Mouse (Mus musculus): ENCODE measurements around the gene Galnt15.

The Galnt15 gene

DNA sequence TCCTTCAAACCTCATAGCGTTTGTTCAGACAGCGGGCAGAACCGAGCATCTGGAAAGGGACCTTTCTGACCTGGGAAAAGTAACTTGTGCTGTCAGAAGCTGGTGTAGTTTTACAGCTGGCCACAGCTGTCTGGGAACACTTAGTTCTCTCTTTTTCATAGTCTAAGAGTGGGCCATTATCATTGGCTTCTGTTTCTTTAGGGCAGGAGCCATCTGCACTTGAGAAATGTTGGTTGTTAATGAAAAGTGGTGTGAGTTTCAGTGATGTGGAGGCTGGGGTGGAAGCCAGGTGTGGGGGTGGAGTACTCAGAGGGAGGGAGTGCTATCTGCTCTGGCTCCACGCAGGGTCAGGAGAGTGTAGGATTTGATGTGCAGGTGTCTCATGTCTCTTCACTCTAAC is 62.3 kb downstream of the Galnt15 start:
- DNase-seq (ENCODE audit: low spot score): peak; percentile 53

DNA sequence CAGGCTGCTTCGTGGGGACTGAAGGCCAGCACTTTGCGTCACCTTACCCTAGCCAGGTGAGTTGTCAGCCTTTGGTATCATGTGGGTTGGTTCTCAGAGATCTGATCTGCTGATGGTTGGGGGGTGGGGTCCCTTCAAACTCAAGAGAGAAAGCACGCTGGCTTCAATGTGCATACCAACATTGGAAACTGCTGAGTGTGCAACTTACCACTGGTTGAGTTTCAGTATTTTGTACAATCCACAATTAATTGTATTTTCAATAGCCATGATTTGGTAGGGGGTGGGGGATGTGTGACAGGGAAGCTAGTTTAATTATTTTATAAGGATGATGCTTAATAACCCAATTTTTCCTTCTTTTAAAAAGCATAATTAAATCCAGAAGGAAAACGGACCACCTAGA is 62.9 kb downstream of the Galnt15 start:
- no peak for DNase-seq (ENCODE audit: low spot score)

DNA sequence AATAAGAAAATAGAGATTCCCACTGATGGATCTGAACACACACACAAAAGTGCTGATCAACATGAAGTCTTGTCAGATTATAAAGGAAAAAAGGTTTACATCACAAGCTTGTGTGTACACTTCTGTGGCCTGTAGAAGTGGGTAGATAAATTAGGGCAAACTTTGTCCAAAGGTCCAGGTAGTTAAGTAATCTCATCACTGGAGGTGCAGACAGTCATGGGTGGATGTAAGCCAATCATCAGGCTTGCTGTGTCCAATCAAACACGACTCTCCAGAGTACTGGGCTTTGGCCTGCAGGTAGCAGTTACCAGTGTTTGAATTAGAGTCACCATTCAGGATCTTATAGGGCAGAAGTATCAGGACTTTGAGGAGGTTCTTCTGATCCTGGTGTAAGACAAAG is 64.2 kb downstream of the Galnt15 start:
- no peak for DNase-seq (ENCODE audit: low spot score)

- no peak for DNase-seq (ENCODE audit: low spot score)
These were observed 64.8 kb downstream of the Galnt15 start for GRCm38 (mm10) chr14:32093500-32094117.

DNA sequence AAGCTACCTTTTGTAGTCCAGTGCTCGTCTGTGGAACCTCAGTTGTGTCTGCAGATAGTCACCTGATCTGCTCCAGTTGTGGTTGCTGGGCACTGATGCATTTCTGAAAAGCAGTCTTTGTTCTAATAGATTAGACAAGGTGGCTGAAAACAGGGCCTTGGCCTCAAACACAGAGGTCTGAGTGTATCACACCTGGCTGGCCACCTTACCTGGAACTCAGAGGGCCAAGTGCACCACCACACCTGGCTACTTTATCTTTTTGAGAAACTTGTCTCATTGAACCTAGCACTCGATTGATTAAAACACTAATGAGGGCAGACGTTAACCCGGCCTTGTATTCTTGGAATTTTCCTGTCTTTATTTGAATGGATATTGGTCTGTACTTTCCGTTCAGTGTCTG is 66.9 kb downstream of the Galnt15 start:
- DNase-seq (ENCODE audit: low spot score): no peak

GRCm38 (mm10) chr14:32096740-32097139 is 68.0 kb downstream of the Galnt15 start:
- no peak for DNase-seq (ENCODE audit: low spot score)

GRCm38 (mm10) chr14:32097691-32098090 is 68.9 kb downstream of the Galnt15 start:
- DNase-seq (ENCODE audit: low spot score): no peak

GRCm38 (mm10) chr14:32098951-32099350 is 70.2 kb downstream of the Galnt15 start:
- no peak for DNase-seq (ENCODE audit: low spot score)

DNA sequence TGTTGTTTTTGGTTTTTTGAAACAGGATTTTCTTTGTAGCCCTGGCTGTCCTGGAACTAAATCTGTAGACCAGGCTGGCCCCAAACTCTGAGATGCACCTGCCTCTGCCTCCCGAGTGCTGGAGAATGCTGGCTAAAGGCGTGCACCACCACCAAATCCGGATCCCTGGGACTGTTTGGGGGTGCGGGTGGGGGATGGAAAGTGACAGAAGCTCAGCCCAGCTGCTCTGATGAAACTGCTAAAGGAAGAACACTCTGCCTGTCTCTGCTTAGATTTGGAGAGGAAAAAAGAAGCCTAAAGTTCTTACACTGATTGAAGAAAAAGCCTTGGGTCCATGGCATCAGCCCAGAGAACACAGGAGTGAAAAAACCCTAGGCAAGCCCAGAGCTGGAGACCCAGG is 74.8 kb downstream of the Galnt15 start:
- DNase-seq (ENCODE audit: low spot score): no peak

DNA sequence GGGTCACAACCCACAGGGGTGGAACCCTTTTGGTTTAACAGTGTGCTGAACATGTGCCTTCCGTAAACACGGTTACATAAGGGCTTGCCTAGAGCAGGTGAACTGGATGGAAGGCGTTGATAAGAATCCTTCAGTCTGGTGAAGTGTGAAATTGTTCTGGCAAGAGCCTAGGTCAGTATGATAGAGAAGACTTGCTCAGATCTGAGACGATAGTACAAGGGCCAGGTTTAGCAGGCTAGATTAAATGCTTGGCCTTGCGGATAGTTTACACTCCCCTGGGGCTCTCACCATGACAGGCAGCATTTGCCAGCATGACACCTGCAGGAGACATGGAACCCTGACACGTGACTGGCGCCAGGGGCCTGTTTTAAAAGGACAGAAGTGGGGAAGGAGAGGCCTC is 76.9 kb downstream of the Galnt15 start:
- no peak for DNase-seq (ENCODE audit: low spot score)

DNA sequence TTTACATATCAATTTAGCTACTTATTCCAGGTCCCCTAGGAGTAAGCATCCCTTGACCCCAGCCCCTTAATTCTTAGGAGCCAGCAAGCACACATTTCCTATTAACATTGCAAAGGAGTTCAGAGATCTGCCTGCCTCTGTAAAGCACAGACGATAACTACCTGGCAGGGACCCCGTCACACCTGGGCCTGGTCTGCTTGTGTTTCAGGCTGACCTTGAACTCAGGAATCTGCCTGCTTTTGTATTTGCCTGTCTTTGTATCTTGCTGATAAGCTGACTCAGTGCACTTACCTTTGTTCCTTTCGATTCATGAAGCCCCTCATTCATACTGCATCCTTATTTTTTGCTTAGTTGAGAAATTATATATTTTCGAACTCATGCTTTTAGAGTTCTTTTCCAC is 78.1 kb downstream of the Galnt15 start:
- DNase-seq (ENCODE audit: low spot score): no peak
